Mouse (Mus musculus): ENCODE results near the gene D430041D05Rik.

D430041D05Rik gene

GRCm38 (mm10) chr2:104444776-104445175 lies 34.0 kb upstream of the D430041D05Rik start:
- Histone ChIP-seq H3K4me3 (replicated peaks; ENCODE audit: low read length) (no peak overlapping the region), H3K4me1 (replicated peaks; ENCODE audit: low read depth, low read length) (peaks cover 17% of the 10 kb centered on the region), H3K9me3 (ENCODE audit: low read length) (no peaks in the 10 kb centered on the region), H3K36me3 (ENCODE audit: insufficient read depth, low read length) (no peaks in the 10 kb centered on the region), H3K27me3 (ENCODE audit: insufficient read depth, low read length) (no peaks in the 10 kb centered on the region)
- TF ChIP-seq CTCF (conservative IDR thresholded peaks at IDR 0.05; ENCODE audit: low read length) (peak; percentile 37), POU5F1 (IDR thresholded peaks at IDR 0.05; ENCODE audit: borderline replicate concordance, low read length) (no peak), NANOG (IDR thresholded peaks at IDR 0.05; ENCODE audit: borderline replicate concordance, low read length) (no peak)

- no peak overlapping the region for H3K4me3 ChIP-seq (replicated peaks; ENCODE audit: low read length)
- TF ChIP-seq CTCF (conservative IDR thresholded peaks at IDR 0.05; ENCODE audit: low read length) (no peak), NANOG (IDR thresholded peaks at IDR 0.05; ENCODE audit: borderline replicate concordance, low read length) (no peak), POU5F1 (IDR thresholded peaks at IDR 0.05; ENCODE audit: borderline replicate concordance, low read length) (no peak)
These were observed 31.5 kb upstream of the D430041D05Rik start for GRCm38 (mm10) chr2:104442341-104442740.

GRCm38 (mm10) chr2:104436226-104436625 lies 25.4 kb upstream of the D430041D05Rik start:
- Histone ChIP-seq H3K27me3 (ENCODE audit: insufficient read depth, low read length) (no peaks in the 10 kb centered on the region), H3K36me3 (ENCODE audit: insufficient read depth, low read length) (peaks cover 40% of the 10 kb centered on the region), H3K4me3 (replicated peaks; ENCODE audit: low read length) (no peak overlapping the region), H3K4me1 (replicated peaks; ENCODE audit: low read depth, low read length) (no peaks in the 10 kb centered on the region), H3K9me3 (ENCODE audit: low read length) (no peaks in the 10 kb centered on the region)
- TF ChIP-seq NANOG (IDR thresholded peaks at IDR 0.05; ENCODE audit: borderline replicate concordance, low read length) (no peak), CTCF (conservative IDR thresholded peaks at IDR 0.05; ENCODE audit: low read length) (no peak), POU5F1 (IDR thresholded peaks at IDR 0.05; ENCODE audit: borderline replicate concordance, low read length) (no peak)

More at GRCm38 (mm10) chr2:104442341-104442740, 31.5 kb upstream of the D430041D05Rik start:
- Histone ChIP-seq H3K9me3 (ENCODE audit: low read length) (no peaks in the 10 kb centered on the region), H3K4me1 (replicated peaks; ENCODE audit: low read depth, low read length) (peaks cover 17% of the 10 kb centered on the region), H3K27me3 (ENCODE audit: insufficient read depth, low read length) (no peaks in the 10 kb centered on the region), H3K36me3 (ENCODE audit: insufficient read depth, low read length) (peaks cover 9% of the 10 kb centered on the region)

- no peak overlapping the region for H3K4me3 ChIP-seq (replicated peaks; ENCODE audit: low read length)
These were observed 20.3 kb upstream of the D430041D05Rik start for GRCm38 (mm10) chr2:104431067-104431466.

GRCm38 (mm10) chr2:104430566-104430965 lies 19.8 kb upstream of the D430041D05Rik start:
- Histone ChIP-seq H3K9me3 (ENCODE audit: low read length) (no peaks in the 10 kb centered on the region), H3K4me3 (replicated peaks; ENCODE audit: low read length) (no peak overlapping the region), H3K36me3 (ENCODE audit: insufficient read depth, low read length) (peaks cover 34% of the 10 kb centered on the region), H3K4me1 (replicated peaks; ENCODE audit: low read depth, low read length) (no peaks in the 10 kb centered on the region), H3K27me3 (ENCODE audit: insufficient read depth, low read length) (no peaks in the 10 kb centered on the region)
- TF ChIP-seq NANOG (IDR thresholded peaks at IDR 0.05; ENCODE audit: borderline replicate concordance, low read length) (no peak), POU5F1 (IDR thresholded peaks at IDR 0.05; ENCODE audit: borderline replicate concordance, low read length) (no peak), CTCF (conservative IDR thresholded peaks at IDR 0.05; ENCODE audit: low read length) (no peak)

More at GRCm38 (mm10) chr2:104431067-104431466, 20.3 kb upstream of the D430041D05Rik start:
- Histone ChIP-seq H3K4me1 (replicated peaks; ENCODE audit: low read depth, low read length) (no peaks in the 10 kb centered on the region), H3K36me3 (ENCODE audit: insufficient read depth, low read length) (peaks cover 34% of the 10 kb centered on the region), H3K9me3 (ENCODE audit: low read length) (no peaks in the 10 kb centered on the region), H3K27me3 (ENCODE audit: insufficient read depth, low read length) (no peaks in the 10 kb centered on the region)
- TF ChIP-seq NANOG (IDR thresholded peaks at IDR 0.05; ENCODE audit: borderline replicate concordance, low read length) (no peak), POU5F1 (IDR thresholded peaks at IDR 0.05; ENCODE audit: borderline replicate concordance, low read length) (no peak), CTCF (conservative IDR thresholded peaks at IDR 0.05; ENCODE audit: low read length) (no peak)

GRCm38 (mm10) chr2:104426112-104426511 lies 15.3 kb upstream of the D430041D05Rik start:
- Histone ChIP-seq H3K4me1 (replicated peaks; ENCODE audit: low read depth, low read length) (no peaks in the 10 kb centered on the region), H3K27me3 (ENCODE audit: insufficient read depth, low read length) (no peaks in the 10 kb centered on the region), H3K9me3 (ENCODE audit: low read length) (no peaks in the 10 kb centered on the region), H3K36me3 (ENCODE audit: insufficient read depth, low read length) (peaks cover 10% of the 10 kb centered on the region), H3K4me3 (replicated peaks; ENCODE audit: low read length) (no peak overlapping the region)
- TF ChIP-seq POU5F1 (IDR thresholded peaks at IDR 0.05; ENCODE audit: borderline replicate concordance, low read length) (no peak), NANOG (IDR thresholded peaks at IDR 0.05; ENCODE audit: borderline replicate concordance, low read length) (no peak), CTCF (conservative IDR thresholded peaks at IDR 0.05; ENCODE audit: low read length) (no peak)

GRCm38 (mm10) chr2:104422230-104422629 lies 11.4 kb upstream of the D430041D05Rik start:
- no peaks in the 10 kb centered on the region for H3K9me3 ChIP-seq (ENCODE audit: low read length)
- no peak for TF ChIP-seq POU5F1 (IDR thresholded peaks at IDR 0.05; ENCODE audit: borderline replicate concordance, low read length)
- TF ChIP-seq CTCF (conservative IDR thresholded peaks at IDR 0.05; ENCODE audit: low read length), result peak; percentile 68
- H3K4me1 ChIP-seq (replicated peaks; ENCODE audit: low read depth, low read length), result no peaks in the 10 kb centered on the region
- no peak overlapping the region for H3K4me3 ChIP-seq (replicated peaks; ENCODE audit: low read length)
- peaks cover 6% of the 10 kb centered on the region; the same call in 1 of the 2 replicates for H3K27me3 ChIP-seq (ENCODE audit: insufficient read depth, low read length)
- no peaks in the 10 kb centered on the region for H3K36me3 ChIP-seq (ENCODE audit: insufficient read depth, low read length)

- TF ChIP-seq NANOG (IDR thresholded peaks at IDR 0.05; ENCODE audit: borderline replicate concordance, low read length) (no peak), CTCF (conservative IDR thresholded peaks at IDR 0.05; ENCODE audit: low read length) (no peak), POU5F1 (IDR thresholded peaks at IDR 0.05; ENCODE audit: borderline replicate concordance, low read length) (no peak)
- Histone ChIP-seq H3K27me3 (ENCODE audit: insufficient read depth, low read length) (peaks cover 6% of the 10 kb centered on the region; the same call in 1 of the 2 replicates), H3K9me3 (ENCODE audit: low read length) (no peaks in the 10 kb centered on the region), H3K4me3 (replicated peaks; ENCODE audit: low read length) (no peak overlapping the region), H3K4me1 (replicated peaks; ENCODE audit: low read depth, low read length) (no peaks in the 10 kb centered on the region), H3K36me3 (ENCODE audit: insufficient read depth, low read length) (no peaks in the 10 kb centered on the region)
These were observed 10.0 kb upstream of the D430041D05Rik start for GRCm38 (mm10) chr2:104420805-104421204.

- Histone ChIP-seq H3K4me3 (replicated peaks; ENCODE audit: low read length) (no peak overlapping the region), H3K27me3 (ENCODE audit: insufficient read depth, low read length) (peaks cover 6% of the 10 kb centered on the region; the same call in 1 of the 2 replicates), H3K9me3 (ENCODE audit: low read length) (no peaks in the 10 kb centered on the region), H3K36me3 (ENCODE audit: insufficient read depth, low read length) (no peaks in the 10 kb centered on the region), H3K4me1 (replicated peaks; ENCODE audit: low read depth, low read length) (peaks cover 7% of the 10 kb centered on the region)
- TF ChIP-seq CTCF (conservative IDR thresholded peaks at IDR 0.05; ENCODE audit: low read length), result no peak
- TF ChIP-seq POU5F1 (IDR thresholded peaks at IDR 0.05; ENCODE audit: borderline replicate concordance, low read length), result no peak
- no peak for TF ChIP-seq NANOG (IDR thresholded peaks at IDR 0.05; ENCODE audit: borderline replicate concordance, low read length)
These were observed 9.2 kb upstream of the D430041D05Rik start for GRCm38 (mm10) chr2:104419999-104420398.
